Mouse (Mus musculus): Measurements from ENCODE around the gene Mpped2. TPM values are rescaled to one million over a fixed set of nuclear protein-coding genes. Genes with fewer than 3 reads are reported as not detected.

The Mpped2 gene
- total RNA-seq (2021): 10 to 100 TPM; 45.7 to 52.7 TPM

GRCm38 (mm10) chr2:106692783-106693701 lies at the start of gene Mpped2:
TSS of gene Mpped2 (plus strand) at chr2:106693269.
- intact Hi-C loops (cut with DNase I): loop anchor here (5.0 to 10.0 kb wide), 4 partner anchors 169 to 264 kb away; no protein-coding TSS in a partner anchor

GRCm38 (mm10) chr2:106644782-106645181 lies 48.3 kb upstream of the Mpped2 start:
- intact Hi-C loops (cut with DNase I): no loop called here
- DNase-seq (ENCODE audit: extremely low spot score in 1 of 2, low spot score in 2 of 2): no peak

More at GRCm38 (mm10) chr2:106692783-106693701, at the start of gene Mpped2:
- peak in 1 of 2 experiments; percentile 81 for DNase-seq (ENCODE audit: extremely low spot score in 1 of 2, low spot score in 2 of 2)

- DNase-seq (ENCODE audit: extremely low spot score in 1 of 2, low spot score in 2 of 2): peak; percentile 79 to 88
- intact Hi-C loops (cut with DNase I): no loop called here
Observed at GRCm38 (mm10) chr2:106649686-106650570, 43.1 kb upstream of the Mpped2 start.

GRCm38 (mm10) chr2:106652151-106652550 lies 40.9 kb upstream of the Mpped2 start:
- intact Hi-C loops (cut with DNase I): no loop called here

GRCm38 (mm10) chr2:106652741-106653140 lies 40.3 kb upstream of the Mpped2 start:
- no peak for DNase-seq (ENCODE audit: extremely low spot score in 1 of 2, low spot score in 2 of 2)
- intact Hi-C loops (cut with DNase I): no loop called here

More at GRCm38 (mm10) chr2:106652151-106652550, 40.9 kb upstream of the Mpped2 start:
- no peak for DNase-seq (ENCODE audit: extremely low spot score in 1 of 2, low spot score in 2 of 2)

GRCm38 (mm10) chr2:106653261-106653660 lies 39.8 kb upstream of the Mpped2 start:
- intact Hi-C loops (cut with DNase I): no loop called here
- no peak for DNase-seq (ENCODE audit: extremely low spot score in 1 of 2, low spot score in 2 of 2)

GRCm38 (mm10) chr2:106655271-106655670 lies 37.8 kb upstream of the Mpped2 start:
- intact Hi-C loops (cut with DNase I): no loop called here

GRCm38 (mm10) chr2:106665271-106665670 lies 27.8 kb upstream of the Mpped2 start:
- no peak for DNase-seq (ENCODE audit: extremely low spot score in 1 of 2, low spot score in 2 of 2)
- intact Hi-C loops (cut with DNase I): no loop called here

More at GRCm38 (mm10) chr2:106655271-106655670, 37.8 kb upstream of the Mpped2 start:
- DNase-seq (ENCODE audit: extremely low spot score in 1 of 2, low spot score in 2 of 2): no peak

GRCm38 (mm10) chr2:106674319-106674718 lies 18.8 kb upstream of the Mpped2 start:
- intact Hi-C loops (cut with DNase I): no loop called here

GRCm38 (mm10) chr2:106677449-106677848 lies 15.6 kb upstream of the Mpped2 start:
- intact Hi-C loops (cut with DNase I): no loop called here
- DNase-seq (ENCODE audit: extremely low spot score in 1 of 2, low spot score in 2 of 2): no peak

More at GRCm38 (mm10) chr2:106674319-106674718, 18.8 kb upstream of the Mpped2 start:
- no peak for DNase-seq (ENCODE audit: extremely low spot score in 1 of 2, low spot score in 2 of 2)

GRCm38 (mm10) chr2:106679720-106680455 lies 13.2 kb upstream of the Mpped2 start:
- intact Hi-C loops (cut with DNase I): no loop called here

GRCm38 (mm10) chr2:106683185-106683831 lies 9.8 kb upstream of the Mpped2 start:
- no peak for DNase-seq (ENCODE audit: extremely low spot score in 1 of 2, low spot score in 2 of 2)
- intact Hi-C loops (cut with DNase I): no loop called here

More at GRCm38 (mm10) chr2:106679720-106680455, 13.2 kb upstream of the Mpped2 start:
- no peak for DNase-seq (ENCODE audit: extremely low spot score in 1 of 2, low spot score in 2 of 2)

GRCm38 (mm10) chr2:106683832-106684231 lies 9.2 kb upstream of the Mpped2 start:
- intact Hi-C loops (cut with DNase I): no loop called here
- no peak for DNase-seq (ENCODE audit: extremely low spot score in 1 of 2, low spot score in 2 of 2)

GRCm38 (mm10) chr2:106691753-106692363 lies 1.2 kb upstream of the Mpped2 start:
- DNase-seq (ENCODE audit: extremely low spot score in 1 of 2, low spot score in 2 of 2): no peak
- intact Hi-C loops (cut with DNase I): loop anchor here (5.0 to 10.0 kb wide), 4 partner anchors 170 to 265 kb away; no protein-coding TSS in a partner anchor

- intact Hi-C loops (cut with DNase I): loop anchor here (5.0 to 10.0 kb wide), 4 partner anchors 170 to 265 kb away; no protein-coding TSS in a partner anchor
- peak in 1 of 2 experiments; percentile 24 for DNase-seq (ENCODE audit: extremely low spot score in 1 of 2, low spot score in 2 of 2)
Observed at GRCm38 (mm10) chr2:106692405-106692782, 675 bp upstream of the Mpped2 start.

GRCm38 (mm10) chr2:106693702-106694566 lies 865 bp downstream of the Mpped2 start:
- intact Hi-C loops (cut with DNase I): loop anchor here (5.0 to 10.0 kb wide), 4 partner anchors 168 to 263 kb away; no protein-coding TSS in a partner anchor
- DNase-seq (ENCODE audit: extremely low spot score in 1 of 2, low spot score in 2 of 2): peak in 1 of 2 experiments; percentile 81
